Mouse (Mus musculus) spleen, adult 2 months (tissue): ENCODE measurements around the gene Cox6a1.

Experiments
- CTCF ChIP-seq: fragments of 200-500 bp; IDR thresholded peaks from 2 replicates; pipeline ENCODE4 v1.5.1; 2011; ENCODE audit warnings: mild to moderate bottlenecking, inconsistent platforms; ENCODE audit not compliant: insufficient read depth, insufficient read length, insufficient replicate concordance; ENCODE audit errors: extremely low read depth
- POLR2A ChIP-seq: fragments of 200-500 bp; IDR thresholded peaks from 2 replicates; pipeline ENCODE4 v1.6.1; 2011; ENCODE audit warnings: low read depth, low read length, inconsistent platforms

DNA sequence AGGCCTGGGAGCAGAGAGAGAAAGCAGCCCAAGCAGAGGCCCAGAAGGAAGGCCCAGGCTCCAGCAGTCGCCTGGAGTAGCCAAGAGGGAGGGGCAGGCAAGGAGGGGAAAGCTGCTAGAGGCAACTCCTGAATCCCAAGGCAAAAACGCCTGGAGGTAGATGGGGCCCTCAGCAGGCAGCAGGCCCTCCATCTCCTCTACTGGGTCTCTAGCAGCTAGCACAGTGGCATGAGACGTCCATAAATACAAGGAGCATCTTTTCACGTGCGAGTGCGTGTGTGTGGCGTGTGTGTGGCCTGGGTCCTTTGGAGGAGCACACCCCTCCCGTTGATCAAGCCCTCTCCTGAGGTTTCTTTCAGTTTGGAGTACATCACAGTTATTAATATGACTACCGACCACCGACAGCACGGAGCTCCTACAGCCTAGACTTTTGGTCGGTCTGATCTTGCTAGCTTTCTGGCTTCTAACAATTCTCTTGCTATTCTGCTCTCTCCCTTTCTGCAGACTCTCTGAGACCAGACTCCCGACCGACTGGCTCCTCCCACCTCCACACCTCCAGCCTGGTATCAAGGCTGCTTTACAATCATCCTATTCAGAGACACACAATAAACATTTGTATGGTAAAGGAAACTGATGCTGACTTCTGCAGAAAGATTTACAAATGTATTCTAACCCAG is 31.7 kb downstream of the Cox6a1 start:
- TF ChIP-seq POLR2A = no peak
- TF ChIP-seq CTCF = no peak
